Mouse (Mus musculus) brown adipose tissue, adult 24 weeks (tissue): ENCODE measurements at regions not wholly inside any gene's neighbourhood (a gene's known extent, or its start where the extent isn't known, plus 50 kb on each side); places are given as distances from the start of the nearest gene placed in this dataset.

Experiments used
- H3K27ac ChIP-seq: fragments of 200-500 bp; replicated peaks from 2 replicates; pipeline ENCODE4 v1.5.1; 2012; ENCODE audit warnings: low read depth, mild to moderate bottlenecking, low read length
- H3K4me1 ChIP-seq: fragments of 200-500 bp; 2 replicates; pipeline ENCODE4 v1.6.1; 2012; ENCODE audit warnings: low read length, mixed read lengths; ENCODE audit not compliant: control insufficient read depth, insufficient read depth, insufficient read length
- H3K4me3 ChIP-seq: fragments of 200-500 bp; 2 replicates; pipeline ENCODE4 v1.5.1; 2012; ENCODE audit warnings: low read depth, mild to moderate bottlenecking, low read length, moderate library complexity; ENCODE audit not compliant: insufficient read depth

DNA sequence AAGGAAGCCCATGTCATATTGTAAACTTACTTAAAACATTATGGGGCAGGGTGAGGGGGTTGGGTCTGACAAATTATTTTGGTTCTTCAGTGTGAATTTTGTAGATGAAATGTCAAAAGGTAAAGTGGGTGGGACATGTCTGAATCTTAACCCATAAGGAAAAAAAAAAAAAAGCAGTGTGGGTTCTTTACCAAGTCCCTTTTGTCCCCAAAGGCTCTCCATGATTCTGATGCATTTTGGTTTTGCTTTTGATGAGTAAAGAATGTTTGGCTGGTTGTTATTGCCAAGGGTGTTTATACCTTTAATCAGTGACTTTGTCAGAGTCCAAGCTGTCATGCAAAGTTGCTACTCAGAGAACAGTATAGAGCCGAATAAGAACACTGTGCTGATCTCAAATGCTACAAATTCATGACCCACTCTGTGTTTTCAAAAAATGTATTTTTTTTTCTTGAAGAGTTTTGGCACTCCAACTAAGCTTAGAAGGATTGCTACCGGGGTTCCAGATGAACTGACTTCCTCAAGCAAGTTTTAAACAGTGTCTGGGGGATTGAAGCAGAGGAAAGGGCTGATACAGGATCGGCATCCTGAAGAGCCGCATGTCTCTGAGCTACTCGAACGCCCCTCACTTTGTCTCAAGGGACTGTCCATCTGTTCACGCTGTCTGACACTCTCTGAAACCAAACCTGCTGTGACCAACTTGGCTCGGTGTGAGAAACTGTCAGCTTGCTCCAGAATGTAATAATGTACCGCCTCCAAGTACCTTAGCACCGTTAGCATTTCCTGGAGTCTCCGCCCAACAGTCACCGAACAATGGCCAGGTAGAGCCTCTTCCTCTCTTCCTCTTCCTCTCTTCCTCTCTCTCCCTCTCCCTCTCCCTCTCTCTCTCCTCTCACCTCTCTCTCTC lies 619.8 kb upstream of the Gm10131 start:
- Histone ChIP-seq H3K4me1 (no peaks in the 10 kb centered on the region), H3K4me3 (no peak overlapping the region), H3K27ac (no peak overlapping the region)

GRCm38 (mm10) chr8:34729585-34729984 lies 618.0 kb upstream of the Gm10131 start:
- no peaks in the 10 kb centered on the region for H3K4me1 ChIP-seq
- H3K27ac ChIP-seq, result no peak overlapping the region
- no peak overlapping the region for H3K4me3 ChIP-seq

DNA sequence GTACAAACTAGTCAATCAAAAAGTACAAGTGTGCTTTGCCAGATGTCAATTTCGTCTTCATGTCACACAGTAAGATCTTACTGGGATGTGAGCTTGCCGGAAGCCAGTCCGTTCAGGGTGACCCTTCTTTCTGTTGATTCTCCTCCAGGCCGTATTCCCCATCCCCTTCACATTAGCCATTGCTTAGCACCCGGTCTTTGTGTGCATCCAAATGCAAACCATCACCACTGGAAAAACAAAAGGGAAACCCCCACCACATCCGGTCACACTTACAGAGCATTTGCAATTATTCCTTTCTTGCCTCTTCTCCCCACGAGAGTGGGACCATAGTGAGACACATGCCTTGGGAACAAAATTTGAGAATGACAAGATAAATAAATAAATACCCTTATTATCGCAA lies 616.2 kb upstream of the Gm10131 start:
- Histone ChIP-seq H3K4me1 (no peaks in the 10 kb centered on the region), H3K27ac (no peak overlapping the region), H3K4me3 (no peak overlapping the region)

DNA sequence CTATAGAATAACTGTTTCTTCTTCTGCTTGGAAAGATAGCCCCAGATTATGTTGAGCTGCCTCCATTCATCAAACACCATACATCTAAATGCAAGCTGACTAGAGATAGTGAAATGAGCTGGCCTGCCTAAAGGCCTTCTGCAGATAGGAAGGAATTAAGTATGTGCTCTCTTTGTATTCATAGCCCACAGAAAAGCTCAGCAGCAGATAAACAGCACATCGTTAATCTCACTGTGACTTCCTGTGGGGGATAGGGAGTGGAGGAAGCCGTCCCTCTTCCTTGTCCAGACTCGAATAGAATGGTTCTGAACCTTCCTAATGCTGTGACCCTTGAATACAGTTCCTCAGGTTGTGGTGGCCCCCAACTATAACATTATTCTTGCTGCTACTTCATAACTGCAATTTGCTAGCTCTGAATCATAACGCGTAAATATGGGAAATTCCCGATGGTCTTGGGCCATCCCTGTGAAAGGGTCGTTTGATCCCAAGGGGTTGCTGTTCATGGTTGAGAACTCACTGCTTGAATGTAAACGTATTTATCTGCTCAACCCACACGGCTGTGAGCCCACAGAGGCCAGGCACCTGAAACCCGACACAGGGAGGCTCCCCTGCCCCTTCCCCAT lies 614.7 kb upstream of the Gm10131 start:
- no peaks in the 10 kb centered on the region for H3K4me1 ChIP-seq
- H3K27ac ChIP-seq, result no peak overlapping the region
- H3K4me3 ChIP-seq, result no peak overlapping the region

DNA sequence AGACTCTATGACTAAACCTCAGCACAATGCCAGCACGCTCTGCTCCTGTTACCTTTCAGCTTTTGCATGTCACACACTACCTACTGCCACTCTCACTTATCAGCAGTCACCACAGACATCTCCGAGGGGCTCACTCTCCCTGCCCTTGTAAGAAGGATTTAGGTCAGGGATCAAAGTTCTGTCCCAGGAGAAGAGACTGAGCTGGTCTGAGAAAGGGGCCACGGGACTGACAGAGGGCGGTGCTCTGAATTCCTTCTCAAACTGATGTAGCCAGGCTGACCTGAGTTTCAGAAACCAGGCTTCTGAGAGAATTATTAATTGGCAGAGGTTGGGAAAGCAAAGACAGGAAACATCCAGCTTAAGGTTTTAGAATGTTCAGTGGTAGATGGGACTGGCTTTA lies 614.0 kb upstream of the Gm10131 start:
- Histone ChIP-seq H3K4me1 (no peaks in the 10 kb centered on the region), H3K4me3 (no peak overlapping the region), H3K27ac (no peak overlapping the region)

DNA sequence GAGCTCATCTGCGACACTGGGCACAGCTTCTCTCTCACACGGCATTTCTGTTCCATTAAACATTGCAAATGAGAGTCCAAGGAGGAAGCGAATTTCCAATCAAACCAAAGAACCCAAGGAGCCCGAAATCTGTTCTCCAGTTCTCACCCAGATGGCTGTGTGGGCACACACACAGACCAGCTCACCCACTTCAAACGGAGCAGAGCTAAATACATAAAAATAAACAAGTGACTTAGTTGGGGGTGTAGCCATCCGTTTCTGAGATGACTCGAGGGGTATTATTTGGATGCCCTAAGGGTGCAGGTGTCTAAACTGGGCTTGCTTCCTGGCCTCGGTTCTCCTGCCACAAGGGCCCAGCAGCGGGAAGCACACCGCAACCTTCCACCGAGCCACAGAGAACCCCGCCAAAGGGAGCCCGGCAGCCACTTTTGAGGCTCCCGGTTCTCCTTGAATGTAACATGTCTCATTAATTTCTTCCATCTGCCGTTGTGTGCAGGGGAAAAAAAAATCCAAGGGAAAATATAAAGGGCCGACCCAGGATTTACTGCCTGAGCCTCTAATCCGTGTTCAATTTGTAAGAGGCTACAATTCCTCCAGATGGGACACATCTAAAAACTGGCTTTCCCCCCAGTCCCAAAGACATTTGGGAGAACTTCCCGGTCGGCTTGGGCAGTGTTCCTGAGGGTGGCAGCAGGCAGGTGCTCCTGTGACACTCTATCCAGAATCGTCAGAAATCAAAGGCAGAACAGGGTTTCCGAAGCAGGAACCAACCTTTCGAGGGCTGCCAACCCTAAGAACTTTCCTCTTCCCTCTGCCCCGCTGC lies 598.6 kb upstream of the Gm10131 start:
- H3K4me1 ChIP-seq, result no peaks in the 10 kb centered on the region
- no peak overlapping the region for H3K27ac ChIP-seq
- H3K4me3 ChIP-seq, result no peak overlapping the region

GRCm38 (mm10) chr8:34709316-34709715 lies 597.8 kb upstream of the Gm10131 start:
- Histone ChIP-seq H3K27ac (no peak overlapping the region), H3K4me1 (no peaks in the 10 kb centered on the region), H3K4me3 (no peak overlapping the region)

- Histone ChIP-seq H3K27ac (no peak overlapping the region), H3K4me3 (no peak overlapping the region), H3K4me1 (no peaks in the 10 kb centered on the region)
Observed at GRCm38 (mm10) chr8:34703351-34703750, 591.8 kb upstream of the Gm10131 start.

- H3K27ac ChIP-seq, result no peak overlapping the region
- H3K4me3 ChIP-seq, result no peak overlapping the region
Observed at GRCm38 (mm10) chr8:34702806-34703205, 591.3 kb upstream of the Gm10131 start.

GRCm38 (mm10) chr8:34699015-34699414 lies 587.5 kb upstream of the Gm10131 start:
- Histone ChIP-seq H3K4me3 (no peak overlapping the region), H3K27ac (no peak overlapping the region), H3K4me1 (peaks cover 2% of the 10 kb centered on the region; the same call in 1 of the 2 replicates)

More at GRCm38 (mm10) chr8:34702806-34703205, 591.3 kb upstream of the Gm10131 start:
- no peaks in the 10 kb centered on the region for H3K4me1 ChIP-seq

DNA sequence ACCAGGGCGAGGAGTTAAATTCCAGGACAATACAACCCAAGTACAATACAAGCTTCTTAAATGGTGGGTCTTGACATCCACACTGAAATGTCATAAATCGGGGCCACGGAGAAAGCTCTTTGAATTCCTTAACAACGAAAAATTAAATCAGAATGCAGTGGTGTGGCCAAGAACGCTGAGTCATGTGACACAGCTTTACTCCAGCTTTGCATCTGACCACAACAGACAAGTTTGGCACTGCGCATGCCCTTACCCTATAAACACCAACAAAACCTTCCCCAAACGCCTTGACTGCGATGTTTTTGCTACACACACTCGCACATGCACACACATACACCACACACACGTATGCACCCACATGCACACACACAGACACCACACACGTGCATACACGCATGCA lies 584.8 kb upstream of the Gm10131 start:
- Histone ChIP-seq H3K27ac (peak overlapping the region; percentile 74; the same call in 1 of the 2 replicates), H3K4me3 (no peak overlapping the region), H3K4me1 (peaks cover 5% of the 10 kb centered on the region; the same call in 1 of the 2 replicates)

- H3K4me1 ChIP-seq, result peaks cover 5% of the 10 kb centered on the region; the same call in 1 of the 2 replicates
- no peak overlapping the region for H3K4me3 ChIP-seq
- H3K27ac ChIP-seq, result peak overlapping the region; percentile 88
Observed at GRCm38 (mm10) chr8:34692606-34693005, 581.1 kb upstream of the Gm10131 start.

- peak overlapping the region; percentile 88 for H3K27ac ChIP-seq
- peaks cover 5% of the 10 kb centered on the region; the same call in 1 of the 2 replicates for H3K4me1 ChIP-seq
- H3K4me3 ChIP-seq, result no peak overlapping the region
Observed at GRCm38 (mm10) chr8:34691776-34692175, 580.2 kb upstream of the Gm10131 start.

- Histone ChIP-seq H3K4me3 (peak overlapping the region; percentile 12; the same call in 1 of the 2 replicates), H3K4me1 (peaks cover 3% of the 10 kb centered on the region; the same call in 1 of the 2 replicates)
Observed at GRCm38 (mm10) chr8:34689825-34690493, 578.4 kb upstream of the Gm10131 start.

More at GRCm38 (mm10) chr8:34689825-34690493, 578.4 kb upstream of the Gm10131 start:
- H3K27ac ChIP-seq, result no peak overlapping the region
